Mouse (Mus musculus): Measurements from ENCODE around the gene Ankrd45.
"Not testable (repeated sequence)": the region's sequence is repeated elsewhere in the genome, so short reads cannot be mapped to it uniquely, and the experiment has no call there.

Ankrd45 gene

GRCm38 (mm10) chr1:161183677-161184076 lies 41.2 kb downstream of the Ankrd45 start:
- no peak for DNase-seq (ENCODE audit: low spot score in 2 of 2)

DNA sequence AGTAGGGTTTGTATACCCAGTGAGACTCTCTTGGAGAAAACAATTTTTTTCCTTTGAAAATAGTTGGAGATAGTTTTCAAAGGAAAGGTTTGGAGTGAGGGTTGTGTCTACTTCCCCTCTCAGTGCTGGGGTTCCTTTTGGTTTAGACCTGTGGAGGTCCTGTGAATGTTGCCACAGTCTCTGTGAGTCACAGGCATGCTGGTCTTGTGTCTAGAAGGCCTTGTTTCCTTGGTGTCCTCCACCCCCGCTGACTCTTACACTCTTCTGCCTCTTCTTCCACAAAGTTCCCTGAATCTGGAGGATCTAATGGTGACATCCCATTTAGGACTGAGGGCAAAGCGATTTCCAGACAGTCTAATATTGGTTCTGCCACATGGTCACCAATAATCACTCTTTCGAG lies 42.9 kb downstream of the Ankrd45 start:
- no peak for DNase-seq (ENCODE audit: low spot score in 2 of 2)

GRCm38 (mm10) chr1:161190253-161190910 lies 47.9 kb downstream of the Ankrd45 start:
- no peak for DNase-seq (ENCODE audit: low spot score in 2 of 2)

DNA sequence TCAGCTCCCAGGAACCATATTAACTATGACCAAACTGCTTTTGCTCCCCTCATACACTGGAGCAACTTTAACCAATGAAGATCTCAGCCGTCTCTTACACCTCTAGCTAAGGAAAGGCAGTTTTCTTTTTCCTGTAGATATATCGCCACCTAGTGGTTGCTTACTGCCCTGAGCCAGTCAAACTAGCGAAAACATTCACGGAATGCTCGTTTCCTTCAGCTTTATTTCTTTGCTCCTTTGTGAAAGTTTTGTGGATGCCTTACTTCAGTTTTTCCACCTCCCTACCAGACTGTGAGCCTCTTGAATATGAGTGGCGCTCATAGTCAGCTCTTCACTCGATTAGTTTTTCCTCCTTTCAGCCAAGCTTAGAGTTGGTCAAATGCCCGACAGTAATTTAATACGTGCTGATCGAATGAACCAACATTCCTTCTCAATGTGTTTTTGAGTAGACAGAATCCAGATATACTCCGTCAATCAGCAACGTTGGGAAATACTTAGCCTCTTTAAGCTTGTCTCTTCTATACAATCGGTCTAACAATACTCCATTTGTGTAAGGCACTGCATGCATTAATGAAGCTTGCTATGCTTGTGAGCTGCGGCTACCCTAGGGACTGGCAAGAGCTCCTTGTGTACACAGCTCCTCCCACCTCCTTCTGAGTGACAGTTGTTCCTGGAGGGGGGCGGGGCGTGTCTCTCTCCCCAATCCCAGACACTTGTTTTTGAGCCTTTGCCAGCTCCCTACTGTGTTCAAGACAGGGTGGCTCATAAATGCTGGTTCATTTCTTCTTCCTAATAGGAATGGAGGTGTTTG lies 53.3 kb downstream of the Ankrd45 start:
- peak; percentile 61 to 78 for DNase-seq (ENCODE audit: low spot score in 2 of 2)

GRCm38 (mm10) chr1:161196364-161196763 lies 53.9 kb downstream of the Ankrd45 start:
- not testable (repeated sequence) for DNase-seq (ENCODE audit: low spot score in 2 of 2)

DNA sequence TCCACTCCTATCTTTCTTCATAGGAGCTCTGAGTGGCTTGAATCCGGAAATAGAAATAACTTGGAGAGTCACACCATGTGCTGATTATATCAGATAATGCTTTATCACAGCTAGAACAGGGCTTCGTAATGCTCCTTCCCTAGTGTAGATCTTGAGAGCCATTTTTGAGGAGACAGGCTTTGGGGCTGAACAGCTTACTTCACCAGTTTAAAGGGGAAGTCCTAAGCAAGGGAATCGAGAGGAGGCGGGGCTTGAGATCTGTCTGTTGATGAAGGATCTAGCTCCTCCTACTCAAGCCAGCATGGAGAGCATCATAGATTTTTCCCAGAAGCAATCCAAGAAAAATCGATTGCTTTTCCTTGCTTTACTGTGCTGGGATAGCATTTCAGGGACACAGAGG lies 57.4 kb downstream of the Ankrd45 start:
- DNase-seq (ENCODE audit: low spot score in 2 of 2) = no peak

- no peak for DNase-seq (ENCODE audit: low spot score in 2 of 2)
These were observed 72.0 kb downstream of the Ankrd45 start for GRCm38 (mm10) chr1:161214465-161214864.

DNA sequence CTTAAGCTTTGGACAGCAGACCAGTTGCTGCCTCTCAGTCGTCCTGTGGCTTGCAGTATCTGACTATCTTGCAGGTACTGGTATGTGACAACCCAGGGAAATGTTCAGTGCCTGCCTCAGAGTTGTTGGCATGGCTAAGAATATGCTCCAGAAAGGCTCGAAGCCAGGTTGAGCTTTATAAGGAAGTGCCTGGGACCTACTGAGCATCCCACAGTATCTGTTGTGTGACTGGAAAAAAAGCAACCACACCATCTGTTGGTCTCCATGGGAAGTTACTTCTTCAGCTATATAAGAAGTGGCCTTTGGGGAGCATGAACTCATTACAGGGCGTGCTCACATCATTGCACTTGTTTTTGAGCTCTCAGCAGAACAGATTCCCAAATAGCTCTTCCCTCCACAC lies 77.3 kb downstream of the Ankrd45 start:
- peak in 1 of 2 experiments; percentile 23 for DNase-seq (ENCODE audit: low spot score in 2 of 2)
